Mouse (Mus musculus): ENCODE results near the gene Jazf1. TPM values are rescaled to one million over a fixed set of nuclear protein-coding genes. Genes with fewer than 3 reads are reported as not detected.

The Jazf1 gene
- polyA plus RNA-seq, 1 experiment from 2014 or later = 5.4 TPM

GRCm38 (mm10) chr6:53017357-53018205, 50.9 kb downstream of the Jazf1 start:
- WGBS = 68% methylated on average over 4 of the region's 4 CpGs
- Histone ChIP-seq H3K27ac (ENCODE audit: low read length) (no peak overlapping the region), H3K4me3 (ENCODE audit: low read length) (no peak overlapping the region), H3K9ac (ENCODE audit: low read depth, low read length) (no peak overlapping the region), H3K9me3 (ENCODE audit: control insufficient read depth, low read length) (no peaks in the 10 kb centered on the region), H3K4me2 (ENCODE audit: low read depth, low read length) (no peak overlapping the region), H3K27me3 (replicated peaks; ENCODE audit: control insufficient read depth, insufficient read depth, low read length) (no peaks in the 10 kb centered on the region), H3K4me1 (ENCODE audit: control insufficient read depth, insufficient read depth, low read length) (no peaks in the 10 kb centered on the region), H3K36me3 (ENCODE audit: control insufficient read depth, insufficient read depth, low read length) (no peaks in the 10 kb centered on the region)
- no peak for ATAC-seq

- WGBS = 81% methylated on average over 9 of the region's 9 CpGs
Observed at GRCm38 (mm10) chr6:53014460-53015455, 53.7 kb downstream of the Jazf1 start.

DNA sequence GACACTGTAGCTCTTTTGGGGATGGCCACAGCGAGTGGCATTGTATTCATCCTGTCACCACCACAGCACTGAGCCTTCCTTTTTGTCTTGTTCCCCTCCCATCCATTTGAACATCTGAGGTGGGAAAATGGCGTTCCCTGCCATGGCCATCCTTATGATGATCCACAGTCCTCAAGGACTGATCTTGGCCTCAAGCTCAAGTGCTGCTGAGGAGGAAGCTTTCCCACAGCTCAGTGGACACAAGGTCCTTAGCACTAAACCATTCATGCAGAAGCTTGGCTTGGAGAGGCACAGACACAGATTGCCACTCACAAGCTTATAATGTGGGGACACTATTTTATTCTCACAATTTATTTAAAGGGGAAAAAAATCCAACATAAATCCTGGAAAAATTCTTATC, 58.1 kb downstream of the Jazf1 start:
- no peak overlapping the region for H3K4me3 ChIP-seq (ENCODE audit: low read length)
- no peak for ATAC-seq

More at GRCm38 (mm10) chr6:53014460-53015455, 53.7 kb downstream of the Jazf1 start:
- no peaks in the 10 kb centered on the region for H3K36me3 ChIP-seq (ENCODE audit: control insufficient read depth, insufficient read depth, low read length)
- no peak for ATAC-seq
- no peak overlapping the region for H3K9ac ChIP-seq (ENCODE audit: low read depth, low read length)
- no peaks in the 10 kb centered on the region for H3K27me3 ChIP-seq (replicated peaks; ENCODE audit: control insufficient read depth, insufficient read depth, low read length)
- no peak overlapping the region for H3K4me3 ChIP-seq (ENCODE audit: low read length)
- H3K4me2 ChIP-seq (ENCODE audit: low read depth, low read length) = no peak overlapping the region
- no peaks in the 10 kb centered on the region for H3K4me1 ChIP-seq (ENCODE audit: control insufficient read depth, insufficient read depth, low read length)
- no peaks in the 10 kb centered on the region for H3K9me3 ChIP-seq (ENCODE audit: control insufficient read depth, low read length)
- H3K27ac ChIP-seq (ENCODE audit: low read length) = no peak overlapping the region

DNA sequence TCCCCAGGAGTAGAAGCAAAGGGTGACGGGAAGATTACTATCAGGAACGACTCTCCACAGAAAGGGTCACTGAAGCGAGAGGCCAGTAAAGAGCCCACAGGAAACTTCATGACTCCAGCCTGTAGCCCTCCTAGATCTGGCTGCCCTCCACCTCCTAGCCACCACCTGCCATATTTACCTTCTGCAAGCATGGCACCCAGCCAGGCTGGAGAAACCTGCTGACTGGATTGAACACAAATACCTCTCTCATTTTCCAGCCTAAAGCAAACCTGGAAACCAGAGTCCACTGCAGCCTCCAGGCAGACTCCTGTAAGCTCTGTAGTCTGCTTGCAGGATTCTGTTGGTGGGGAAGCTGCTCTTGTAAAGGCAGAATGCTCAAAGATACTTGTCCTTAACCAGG, 62.4 kb downstream of the Jazf1 start:
- Histone ChIP-seq H3K27me3 (replicated peaks; ENCODE audit: control insufficient read depth, insufficient read depth, low read length) (no peaks in the 10 kb centered on the region), H3K9ac (ENCODE audit: low read depth, low read length) (no peak overlapping the region), H3K4me3 (ENCODE audit: low read length) (no peak overlapping the region), H3K27ac (ENCODE audit: low read length) (no peak overlapping the region), H3K4me1 (ENCODE audit: control insufficient read depth, insufficient read depth, low read length) (no peaks in the 10 kb centered on the region), H3K36me3 (ENCODE audit: control insufficient read depth, insufficient read depth, low read length) (no peaks in the 10 kb centered on the region), H3K4me2 (ENCODE audit: low read depth, low read length) (no peak overlapping the region), H3K9me3 (ENCODE audit: control insufficient read depth, low read length) (no peaks in the 10 kb centered on the region)
- ATAC-seq = no peak
- WGBS = 70% methylated on average over 3 of the region's 3 CpGs

More for the DNA sequence above, 58.1 kb downstream of the Jazf1 start:
- Histone ChIP-seq H3K27ac (ENCODE audit: low read length) (no peak overlapping the region), H3K9ac (ENCODE audit: low read depth, low read length) (no peak overlapping the region), H3K4me2 (ENCODE audit: low read depth, low read length) (no peak overlapping the region), H3K9me3 (ENCODE audit: control insufficient read depth, low read length) (no peaks in the 10 kb centered on the region), H3K36me3 (ENCODE audit: control insufficient read depth, insufficient read depth, low read length) (no peaks in the 10 kb centered on the region), H3K27me3 (replicated peaks; ENCODE audit: control insufficient read depth, insufficient read depth, low read length) (no peaks in the 10 kb centered on the region), H3K4me1 (ENCODE audit: control insufficient read depth, insufficient read depth, low read length) (no peaks in the 10 kb centered on the region)
- 86% methylated on average over 2 of the region's 2 CpGs for WGBS

GRCm38 (mm10) chr6:53005544-53005943, 62.9 kb downstream of the Jazf1 start:
- H3K27ac ChIP-seq (ENCODE audit: low read length) = no peak overlapping the region
- H3K9ac ChIP-seq (ENCODE audit: low read depth, low read length) = no peak overlapping the region
- no peak overlapping the region for H3K4me3 ChIP-seq (ENCODE audit: low read length)
- H3K4me2 ChIP-seq (ENCODE audit: low read depth, low read length) = no peak overlapping the region
- 81% methylated on average over 2 of the region's 2 CpGs for WGBS
- no peak for ATAC-seq
- H3K27me3 ChIP-seq (replicated peaks; ENCODE audit: control insufficient read depth, insufficient read depth, low read length) = no peaks in the 10 kb centered on the region
- no peaks in the 10 kb centered on the region for H3K36me3 ChIP-seq (ENCODE audit: control insufficient read depth, insufficient read depth, low read length)
- H3K4me1 ChIP-seq (ENCODE audit: control insufficient read depth, insufficient read depth, low read length) = no peaks in the 10 kb centered on the region
- no peaks in the 10 kb centered on the region for H3K9me3 ChIP-seq (ENCODE audit: control insufficient read depth, low read length)

DNA sequence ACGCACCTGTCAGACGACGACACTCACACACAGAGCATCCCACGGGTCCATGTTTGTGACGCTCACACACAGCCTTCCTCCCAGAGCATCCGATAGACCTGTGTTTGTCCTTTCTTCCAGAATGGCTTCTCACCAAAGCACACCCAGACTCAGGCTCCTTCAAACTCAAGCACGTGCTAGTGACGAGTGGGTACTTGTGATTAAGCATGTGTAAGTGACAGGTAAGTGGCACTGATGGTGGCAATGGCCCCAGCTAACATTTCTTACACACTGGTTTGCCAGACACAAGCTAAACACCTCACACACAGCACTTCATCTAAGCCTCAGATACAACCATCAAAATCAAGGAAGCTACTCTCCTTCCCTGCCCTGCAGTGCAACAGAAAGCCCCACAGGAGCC, 77.6 kb downstream of the Jazf1 start:
- Histone ChIP-seq H3K9me3 (ENCODE audit: control insufficient read depth, low read length) (no peaks in the 10 kb centered on the region), H3K27me3 (replicated peaks; ENCODE audit: control insufficient read depth, insufficient read depth, low read length) (no peaks in the 10 kb centered on the region), H3K4me2 (ENCODE audit: low read depth, low read length) (no peak overlapping the region), H3K27ac (ENCODE audit: low read length) (no peak overlapping the region), H3K4me1 (ENCODE audit: control insufficient read depth, insufficient read depth, low read length) (no peaks in the 10 kb centered on the region), H3K9ac (ENCODE audit: low read depth, low read length) (no peak overlapping the region), H3K36me3 (ENCODE audit: control insufficient read depth, insufficient read depth, low read length) (no peaks in the 10 kb centered on the region), H3K4me3 (ENCODE audit: low read length) (no peak overlapping the region)
- no peak for ATAC-seq
- 89% methylated on average over 8 of the region's 8 CpGs for WGBS

GRCm38 (mm10) chr6:52987905-52988640, 80.4 kb downstream of the Jazf1 start:
- ATAC-seq = no peak
- Histone ChIP-seq H3K4me3 (ENCODE audit: low read length) (no peak overlapping the region), H3K27ac (ENCODE audit: low read length) (no peak overlapping the region), H3K9ac (ENCODE audit: low read depth, low read length) (no peak overlapping the region), H3K4me2 (ENCODE audit: low read depth, low read length) (no peak overlapping the region), H3K4me1 (ENCODE audit: control insufficient read depth, insufficient read depth, low read length) (no peaks in the 10 kb centered on the region), H3K27me3 (replicated peaks; ENCODE audit: control insufficient read depth, insufficient read depth, low read length) (no peaks in the 10 kb centered on the region), H3K36me3 (ENCODE audit: control insufficient read depth, insufficient read depth, low read length) (no peaks in the 10 kb centered on the region), H3K9me3 (ENCODE audit: control insufficient read depth, low read length) (no peaks in the 10 kb centered on the region)
- 78% methylated on average over 6 of the region's 6 CpGs for WGBS

DNA sequence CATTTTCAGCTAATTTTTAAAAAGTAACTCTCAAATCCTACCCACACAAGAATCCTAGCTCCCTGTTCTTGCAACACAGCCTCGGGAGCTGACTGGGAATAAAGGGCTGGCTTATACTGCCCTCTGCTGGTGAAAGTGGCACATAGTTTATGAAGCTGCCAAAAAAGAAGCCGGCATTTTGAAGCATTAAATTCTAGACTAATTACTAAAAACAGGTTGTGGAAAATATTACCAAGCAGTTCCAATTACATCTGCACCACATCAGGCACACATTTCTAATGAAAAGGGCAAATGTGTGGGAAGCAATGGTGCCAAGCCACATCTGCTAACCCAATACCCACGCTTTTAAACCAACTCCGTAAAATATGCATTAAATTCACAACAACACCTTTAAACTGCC, 81.0 kb downstream of the Jazf1 start:
- H3K4me2 ChIP-seq (ENCODE audit: low read depth, low read length) = no peak overlapping the region
- H3K4me1 ChIP-seq (ENCODE audit: control insufficient read depth, insufficient read depth, low read length) = no peaks in the 10 kb centered on the region
- no peak for ATAC-seq
- H3K27me3 ChIP-seq (replicated peaks; ENCODE audit: control insufficient read depth, insufficient read depth, low read length) = no peaks in the 10 kb centered on the region
- H3K9ac ChIP-seq (ENCODE audit: low read depth, low read length) = no peak overlapping the region
- WGBS = 52% methylated on average over 4 of the region's 4 CpGs
- H3K4me3 ChIP-seq (ENCODE audit: low read length) = no peak overlapping the region
- no peaks in the 10 kb centered on the region for H3K9me3 ChIP-seq (ENCODE audit: control insufficient read depth, low read length)
- H3K27ac ChIP-seq (ENCODE audit: low read length) = no peak overlapping the region
- H3K36me3 ChIP-seq (ENCODE audit: control insufficient read depth, insufficient read depth, low read length) = no peaks in the 10 kb centered on the region

GRCm38 (mm10) chr6:52982175-52982574, 86.3 kb downstream of the Jazf1 start:
- H3K4me1 ChIP-seq (ENCODE audit: control insufficient read depth, insufficient read depth, low read length) = 0 out of 2 replicates have a peak, but pooled peaks cover 5% of the 10 kb centered on the region
- H3K36me3 ChIP-seq (ENCODE audit: control insufficient read depth, insufficient read depth, low read length) = no peaks in the 10 kb centered on the region
- WGBS = 85% methylated on average over 6 of the region's 6 CpGs
- H3K9me3 ChIP-seq (ENCODE audit: control insufficient read depth, low read length) = no peaks in the 10 kb centered on the region
- H3K4me3 ChIP-seq (ENCODE audit: low read length) = no peak overlapping the region
- H3K4me2 ChIP-seq (ENCODE audit: low read depth, low read length) = no peak overlapping the region
- no peak for ATAC-seq
- H3K9ac ChIP-seq (ENCODE audit: low read depth, low read length) = no peak overlapping the region
- H3K27ac ChIP-seq (ENCODE audit: low read length) = no peak overlapping the region
- no peaks in the 10 kb centered on the region for H3K27me3 ChIP-seq (replicated peaks; ENCODE audit: control insufficient read depth, insufficient read depth, low read length)
